Mouse (Mus musculus): ENCODE measurements around the gene Plcb1.

Plcb1 gene

GRCm38 (mm10) chr2:134912616-134913015, 126.7 kb downstream of the Plcb1 start:
- no peak for DNase-seq (ENCODE audit: low read depth, low spot score)

- DNase-seq (ENCODE audit: low read depth, low spot score): no peak
Measured at GRCm38 (mm10) chr2:134913542-134913941, 127.7 kb downstream of the Plcb1 start.

GRCm38 (mm10) chr2:134914091-134914550, 128.3 kb downstream of the Plcb1 start:
- DNase-seq (ENCODE audit: low read depth, low spot score): no peak

- no peak for DNase-seq (ENCODE audit: low read depth, low spot score)
Measured at GRCm38 (mm10) chr2:134915035-134915434, 129.2 kb downstream of the Plcb1 start.

- no peak for DNase-seq (ENCODE audit: low read depth, low spot score)
Measured at GRCm38 (mm10) chr2:134920611-134921280, 134.9 kb downstream of the Plcb1 start.

- no peak for DNase-seq (ENCODE audit: low read depth, low spot score)
Measured at GRCm38 (mm10) chr2:134922636-134923375, 136.9 kb downstream of the Plcb1 start.

- no peak for DNase-seq (ENCODE audit: low read depth, low spot score)
Measured at GRCm38 (mm10) chr2:134924143-134924655, 138.3 kb downstream of the Plcb1 start.

GRCm38 (mm10) chr2:134926266-134926665, 140.4 kb downstream of the Plcb1 start:
- DNase-seq (ENCODE audit: low read depth, low spot score): no peak

GRCm38 (mm10) chr2:134927072-134927471, 141.2 kb downstream of the Plcb1 start:
- DNase-seq (ENCODE audit: low read depth, low spot score): no peak

- no peak for DNase-seq (ENCODE audit: low read depth, low spot score)
Measured at GRCm38 (mm10) chr2:134929452-134929851, 143.6 kb downstream of the Plcb1 start.

GRCm38 (mm10) chr2:134930961-134931360, 145.1 kb downstream of the Plcb1 start:
- DNase-seq (ENCODE audit: low read depth, low spot score): no peak

GRCm38 (mm10) chr2:134931756-134932421, 146.0 kb downstream of the Plcb1 start:
- no peak for DNase-seq (ENCODE audit: low read depth, low spot score)

- no peak for DNase-seq (ENCODE audit: low read depth, low spot score)
Measured at GRCm38 (mm10) chr2:134935469-134935868, 149.6 kb downstream of the Plcb1 start.

- DNase-seq (ENCODE audit: low read depth, low spot score): no peak
Measured at GRCm38 (mm10) chr2:134935970-134936649, 150.2 kb downstream of the Plcb1 start.

- no peak for DNase-seq (ENCODE audit: low read depth, low spot score)
Measured at GRCm38 (mm10) chr2:134937666-134938065, 151.8 kb downstream of the Plcb1 start.

GRCm38 (mm10) chr2:134942039-134942438, 156.2 kb downstream of the Plcb1 start:
- DNase-seq (ENCODE audit: low read depth, low spot score): no peak

- DNase-seq (ENCODE audit: low read depth, low spot score): no peak
Measured at GRCm38 (mm10) chr2:134942919-134943318, 157.1 kb downstream of the Plcb1 start.

GRCm38 (mm10) chr2:134946331-134946730, 160.5 kb downstream of the Plcb1 start:
- DNase-seq (ENCODE audit: low read depth, low spot score): no peak

GRCm38 (mm10) chr2:134946911-134947310, 161.0 kb downstream of the Plcb1 start:
- no peak for DNase-seq (ENCODE audit: low read depth, low spot score)

GRCm38 (mm10) chr2:134952088-134952487, 166.2 kb downstream of the Plcb1 start:
- DNase-seq (ENCODE audit: low read depth, low spot score): no peak

- DNase-seq (ENCODE audit: low read depth, low spot score): no peak
Measured at GRCm38 (mm10) chr2:134956436-134956835, 170.6 kb downstream of the Plcb1 start.

- no peak for DNase-seq (ENCODE audit: low read depth, low spot score)
Measured at GRCm38 (mm10) chr2:134966131-134966530, 180.3 kb downstream of the Plcb1 start.

Data from A20 (cell line).